Mouse (Mus musculus): ENCODE measurements at regions not wholly inside any gene's neighbourhood (a gene's known extent, or its start where the extent isn't known, plus 50 kb on each side); places are given as distances from the start of the nearest gene placed in this dataset.

GRCm38 (mm10) chr8:33108914-33109313 is 319.6 kb upstream of the 5930422O12Rik start:
- DNase-seq: no peak

- no peak for DNase-seq
Measured at GRCm38 (mm10) chr8:33115271-33116236, 313.0 kb upstream of the 5930422O12Rik start.

DNA sequence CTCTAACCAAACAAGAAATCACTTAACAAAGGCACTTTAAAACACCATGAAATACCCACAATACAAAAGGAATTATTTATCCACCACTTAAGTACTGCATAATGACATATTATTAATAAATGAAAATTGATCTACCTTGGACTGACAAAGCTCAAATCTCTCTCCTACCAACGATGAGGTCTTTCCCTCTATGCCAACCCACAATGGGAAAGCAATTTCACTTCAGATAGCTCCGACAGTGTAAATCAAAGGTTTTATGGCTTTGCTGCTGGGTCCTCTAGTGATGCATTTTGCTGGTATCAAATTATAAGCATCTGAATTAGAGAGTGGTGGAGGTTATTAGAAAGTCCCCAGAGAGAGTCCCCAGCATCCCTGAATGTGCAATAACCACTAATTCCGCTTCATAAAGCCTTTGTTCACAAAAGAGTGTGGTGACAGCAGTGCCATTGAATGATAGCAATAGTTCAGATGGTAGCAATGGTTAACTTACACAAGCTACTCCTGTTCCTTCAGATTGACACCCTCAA is 305.4 kb upstream of the 5930422O12Rik start:
- DNase-seq: no peak

GRCm38 (mm10) chr8:33126981-33127380 is 301.5 kb upstream of the 5930422O12Rik start:
- DNase-seq: no peak

DNA sequence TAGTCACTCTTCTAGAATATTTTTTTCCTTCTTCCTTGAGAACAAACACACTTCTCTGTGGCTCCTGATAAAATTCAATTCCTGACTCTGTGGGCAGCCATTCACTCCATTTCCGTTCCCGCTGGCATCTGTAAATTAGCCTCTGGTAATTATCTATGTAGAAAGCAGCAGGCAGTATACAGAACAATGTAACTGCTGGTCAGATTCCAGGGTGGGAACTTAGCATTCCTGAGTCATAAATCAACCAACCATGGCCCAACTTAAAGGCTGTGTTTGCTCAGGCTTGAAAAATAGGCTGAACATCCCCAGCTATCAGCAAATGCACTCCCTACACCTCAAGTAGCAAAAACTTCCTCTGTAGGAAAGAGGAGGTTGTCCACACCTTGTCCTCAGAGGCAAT is 289.6 kb upstream of the 5930422O12Rik start:
- no peak for DNase-seq

- DNase-seq: no peak
Measured at GRCm38 (mm10) chr8:33139850-33140249, 288.7 kb upstream of the 5930422O12Rik start.

DNA sequence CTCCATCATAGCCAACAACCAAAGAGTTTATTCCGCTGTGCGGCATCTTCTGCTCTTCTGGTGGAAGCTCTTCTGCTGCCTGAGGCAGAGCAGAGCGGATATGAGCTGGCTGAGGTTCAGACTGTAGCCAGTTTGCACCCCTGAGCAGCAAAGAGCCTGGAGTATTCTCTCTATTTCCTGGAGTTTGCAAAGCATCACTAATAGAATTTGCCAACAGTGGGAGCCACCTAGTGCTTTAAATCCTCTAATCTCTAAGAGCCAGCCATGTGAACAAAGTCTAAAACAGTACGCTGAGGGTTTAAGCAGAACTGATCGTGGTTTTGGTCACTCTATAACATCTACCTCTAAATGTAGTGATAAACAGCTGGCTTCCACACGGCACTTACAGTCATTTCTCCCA is 250.9 kb upstream of the 5930422O12Rik start:
- no peak for DNase-seq

DNA sequence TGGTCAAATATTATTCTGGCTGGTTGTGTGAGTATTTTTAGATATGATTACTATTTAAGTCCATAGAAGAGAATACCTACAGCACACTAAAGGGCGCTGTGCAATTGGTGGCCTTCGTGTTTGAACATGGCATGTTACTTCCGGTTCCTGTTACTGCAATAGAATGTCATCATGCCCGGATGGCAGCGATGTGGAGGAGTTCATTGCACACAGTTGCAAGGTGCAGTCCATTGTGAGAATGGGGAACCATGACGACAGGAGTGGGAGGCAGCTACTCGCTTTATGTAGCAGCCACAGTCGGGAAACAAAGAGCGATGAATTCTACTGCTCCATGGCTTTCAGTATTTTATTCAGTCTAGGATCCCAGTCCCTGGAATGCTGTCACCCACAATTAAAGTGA is 245.5 kb upstream of the 5930422O12Rik start:
- DNase-seq: no peak

Measured in adrenal gland, postnatal 14 days (tissue).